Mouse (Mus musculus) erythroid progenitor cell, adult 5-6 weeks (primary cell): ENCODE data around the gene Gm3952. TPM values are rescaled to one million over a fixed set of nuclear protein-coding genes. Genes with fewer than 3 reads are reported as not detected.

Experiments
- ATAC-seq: replicated peaks from 2 replicates; pipeline ENCODE4 v1.8.0; 2016; ENCODE audit warnings: moderate number of reproducible peaks, mild to moderate bottlenecking, moderate TSS enrichment, inconsistent platforms; ENCODE audit not compliant: poor library complexity, low FRiP score, severe bottlenecking
- total RNA-seq, 2 experiments: library from RNA; stranded (forward) in 1 of 2; stranded (reverse) in 1 of 2; fragments of 150-400 nt in 1 of 2; fragments of 186-747, 209-891 nt in 1 of 2; gene quantifications; 2 replicates each; pipeline versions ENCODE4 v1.2.3 to v1.2.4; 2015 to 2017; ENCODE audit warnings: low replicate concordance in 2 of 2

Gm3952 gene
- total RNA-seq (2015; ENCODE audit: low replicate concordance) (not detected in 2 replicates), total RNA-seq (2017; ENCODE audit: low replicate concordance) (not detected in 2 replicates)

DNA sequence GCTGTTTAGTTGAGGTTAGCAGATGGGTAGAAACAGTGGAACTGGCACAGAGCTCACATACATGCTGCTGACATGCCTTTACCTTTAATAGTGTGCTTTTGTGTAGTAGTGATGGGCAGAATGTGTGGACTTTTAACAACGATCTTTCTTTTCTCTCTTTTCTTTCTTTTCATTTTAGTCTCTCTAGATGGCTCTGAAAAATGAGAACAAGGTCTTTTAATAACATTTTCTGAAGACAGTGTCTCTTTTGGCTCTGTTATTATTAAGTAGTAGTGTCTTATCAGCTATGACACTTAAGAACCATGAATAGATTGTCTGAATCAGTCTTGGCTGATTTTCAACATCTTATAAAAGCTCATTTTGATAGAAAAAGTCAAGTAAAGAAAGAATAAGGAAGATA is at the start of gene Gm3952:
TSS of gene Gm3952 (minus strand) at position 101 of the 400 bp plus-strand sequence.
- ATAC-seq: no peak

DNA sequence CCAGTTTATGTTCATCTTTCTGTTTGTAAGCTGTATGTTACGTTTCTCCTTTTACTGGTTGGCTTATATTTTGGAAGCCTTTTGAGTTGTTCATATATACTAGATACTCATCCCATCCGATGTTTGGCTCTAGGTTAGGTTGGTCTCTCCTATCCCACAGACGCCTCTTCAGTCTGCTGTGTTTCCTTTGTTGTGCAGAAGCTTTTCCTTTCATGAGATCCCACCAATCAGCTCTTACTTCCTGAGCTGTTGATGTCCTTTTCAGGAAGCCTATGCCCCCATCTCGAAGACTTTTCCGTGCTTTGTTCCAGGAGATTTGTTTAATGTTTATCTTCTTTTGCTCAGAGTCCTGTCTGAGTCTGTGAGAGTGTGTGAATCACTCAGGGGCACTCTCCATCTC is 45.3 kb upstream of the Gm3952 start:
- no peak for ATAC-seq

DNA sequence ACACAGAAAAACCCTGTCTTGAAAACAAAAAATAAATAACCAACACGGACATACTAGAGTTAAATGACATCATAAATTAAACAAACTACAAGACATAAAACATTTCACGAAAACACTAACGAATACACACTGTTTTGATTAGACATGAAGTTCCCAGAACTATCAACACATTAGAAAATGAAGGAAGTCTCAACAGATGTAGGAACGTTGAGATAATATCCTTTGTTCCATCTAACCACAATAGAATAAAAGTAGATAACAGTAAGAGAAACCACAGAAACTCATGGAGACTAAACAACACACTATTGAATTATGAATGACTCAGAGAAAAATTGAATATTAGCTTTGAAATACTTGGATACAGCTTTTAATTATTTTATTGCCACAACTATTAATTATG is 14.0 kb upstream of the Gm3952 start:
- no peak for ATAC-seq

DNA sequence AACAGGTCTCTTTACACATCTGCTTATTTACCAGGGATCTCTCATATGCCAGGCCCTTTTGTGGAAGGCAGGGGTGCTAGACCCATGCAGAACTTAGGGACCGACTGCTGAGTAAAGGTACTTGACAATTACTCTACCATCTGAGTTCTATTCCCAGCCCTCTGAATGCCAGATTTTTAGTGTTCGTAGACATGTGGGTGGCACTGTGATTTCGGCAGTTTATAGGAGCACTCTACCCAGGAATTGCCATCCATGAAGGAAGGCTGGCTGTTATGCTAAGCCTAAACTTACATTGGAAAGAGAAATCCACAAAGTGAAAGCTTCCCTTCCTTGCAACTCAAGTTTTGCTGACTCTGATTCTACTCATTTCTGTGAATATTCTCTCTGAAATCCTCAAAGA is 62.8 kb downstream of the Gm3952 start:
- no peak for ATAC-seq

DNA sequence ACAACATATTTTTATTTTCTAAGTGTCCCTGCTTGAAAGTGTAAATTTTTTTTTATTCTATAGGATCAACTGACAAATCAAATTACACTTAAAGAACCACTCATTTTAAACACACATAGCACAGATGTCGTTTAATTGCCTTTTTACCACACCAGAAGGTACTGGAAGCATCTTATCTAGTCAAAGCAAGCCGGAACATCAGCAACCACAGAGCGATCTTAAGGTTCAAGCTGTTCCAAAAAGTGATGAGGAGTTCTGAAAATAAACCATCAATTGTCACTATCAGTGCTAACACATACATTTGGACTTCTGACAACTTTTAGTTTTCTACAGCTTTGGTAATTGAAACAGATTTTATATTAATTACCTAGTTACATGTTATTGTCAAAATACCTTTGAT is 64.4 kb downstream of the Gm3952 start:
- ATAC-seq: no peak

DNA sequence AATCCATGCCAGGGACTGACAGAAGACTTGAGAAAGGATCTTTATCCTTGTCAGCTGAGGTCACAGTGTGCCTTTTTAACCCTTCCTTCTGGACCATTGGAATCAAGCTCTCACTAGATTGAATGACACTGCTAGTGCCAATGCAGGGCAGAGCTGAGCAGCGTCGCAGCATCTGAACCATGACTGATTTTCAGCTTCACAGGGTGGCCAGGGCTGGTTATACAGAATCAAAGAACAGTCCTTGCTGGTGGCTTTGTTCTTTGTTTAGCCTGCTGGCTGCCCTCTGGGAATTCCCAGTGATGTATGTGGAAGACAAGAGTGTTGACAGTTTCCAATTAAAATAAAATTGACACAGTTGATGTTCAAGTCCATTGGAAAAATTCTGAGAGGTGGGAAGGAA is 66.2 kb downstream of the Gm3952 start:
- no peak for ATAC-seq

DNA sequence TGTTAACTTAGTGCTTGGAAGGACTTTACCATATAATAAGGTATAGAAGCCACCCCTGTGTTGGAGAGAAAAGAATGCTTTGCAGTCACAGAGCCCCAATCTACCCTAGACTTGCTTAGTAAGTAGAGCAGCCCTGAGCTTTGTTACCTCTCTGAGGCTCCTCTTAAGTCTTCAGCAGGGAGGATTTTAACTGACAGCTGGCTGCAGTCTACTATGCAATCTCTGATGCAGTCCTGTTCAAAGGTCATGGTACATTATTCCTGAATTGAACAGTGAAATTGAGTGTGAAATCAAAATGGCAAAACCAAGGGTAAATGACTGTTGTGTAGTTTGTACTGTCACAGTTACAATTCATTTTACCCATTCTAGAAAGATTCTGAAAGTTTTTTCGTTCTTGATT is 71.3 kb downstream of the Gm3952 start:
- no peak for ATAC-seq

DNA sequence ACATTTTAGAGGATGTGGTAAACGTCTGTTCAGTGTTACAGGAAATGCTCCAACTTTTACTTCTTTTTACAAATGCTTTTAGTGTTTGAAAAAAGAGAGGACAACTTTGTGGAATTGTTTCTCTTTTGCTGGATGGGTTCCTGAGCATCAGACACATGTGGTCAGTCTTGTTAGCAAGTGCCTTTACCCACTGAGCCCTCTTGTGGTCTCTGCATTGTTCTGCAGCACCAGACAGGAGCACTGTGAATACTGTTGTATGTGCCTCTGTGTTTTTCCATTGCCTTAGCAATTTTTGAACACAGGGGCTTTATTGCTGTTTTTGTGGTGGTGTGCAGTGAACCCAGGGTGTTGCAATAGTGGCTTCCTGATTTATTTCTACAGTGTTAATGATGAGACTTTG is 73.7 kb downstream of the Gm3952 start:
- no peak for ATAC-seq

DNA sequence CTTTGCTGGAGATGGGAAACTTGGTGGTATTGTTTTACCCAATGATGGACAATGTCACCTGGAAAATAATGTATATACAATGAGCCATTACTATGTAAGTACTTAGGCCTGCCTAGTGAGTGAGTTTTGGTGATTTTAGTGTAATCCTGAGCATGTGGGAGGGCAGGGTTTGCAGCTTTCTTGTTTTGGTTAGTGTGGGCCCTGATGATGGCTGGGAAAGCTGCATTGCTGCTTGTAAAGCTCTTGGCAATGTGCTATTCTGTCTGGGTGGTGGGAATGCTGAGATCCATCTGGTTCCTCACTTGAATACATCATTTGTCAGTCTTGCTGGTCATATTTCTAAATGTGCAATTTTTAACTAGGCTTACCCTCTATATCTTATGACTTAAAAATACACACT is 82.3 kb downstream of the Gm3952 start:
- ATAC-seq: no peak

DNA sequence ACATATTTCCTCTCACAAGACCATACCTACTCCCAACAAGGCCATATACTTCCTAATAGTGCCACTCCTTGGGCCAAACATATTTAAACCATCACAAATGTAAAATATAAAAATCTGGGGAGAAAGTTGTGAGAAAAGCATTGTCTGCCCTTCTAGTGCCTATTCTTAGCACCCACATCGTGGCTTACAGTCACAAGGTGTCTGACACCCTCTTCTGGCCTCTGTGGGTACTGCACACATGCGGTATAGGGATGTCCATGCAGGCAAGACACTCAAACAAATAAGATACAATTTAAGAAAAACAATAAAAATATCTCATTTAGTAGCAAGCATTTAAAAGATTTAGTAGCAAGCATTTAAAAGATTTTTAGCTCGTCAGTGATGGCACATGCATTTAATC is 89.2 kb downstream of the Gm3952 start:
- peak; percentile 90 for ATAC-seq

DNA sequence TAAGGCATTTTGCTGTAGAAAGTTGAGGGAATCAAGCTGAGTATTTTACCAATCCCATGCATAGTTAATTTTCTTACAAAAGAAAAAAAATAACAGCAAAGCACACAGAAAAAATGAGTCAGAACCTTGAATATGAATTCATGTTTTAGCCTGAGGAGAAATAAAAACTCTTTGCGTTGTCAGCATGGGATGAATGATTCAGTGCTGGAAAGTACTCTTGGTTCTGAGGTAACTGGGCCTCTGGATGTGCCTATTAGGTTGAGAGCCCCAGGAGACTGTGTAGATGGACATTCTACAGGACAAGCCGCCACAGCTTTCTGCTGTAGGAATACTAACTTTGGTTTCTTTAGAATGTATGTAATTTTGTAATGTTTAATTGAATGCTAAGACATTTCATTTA is 93.7 kb downstream of the Gm3952 start:
- no peak for ATAC-seq

DNA sequence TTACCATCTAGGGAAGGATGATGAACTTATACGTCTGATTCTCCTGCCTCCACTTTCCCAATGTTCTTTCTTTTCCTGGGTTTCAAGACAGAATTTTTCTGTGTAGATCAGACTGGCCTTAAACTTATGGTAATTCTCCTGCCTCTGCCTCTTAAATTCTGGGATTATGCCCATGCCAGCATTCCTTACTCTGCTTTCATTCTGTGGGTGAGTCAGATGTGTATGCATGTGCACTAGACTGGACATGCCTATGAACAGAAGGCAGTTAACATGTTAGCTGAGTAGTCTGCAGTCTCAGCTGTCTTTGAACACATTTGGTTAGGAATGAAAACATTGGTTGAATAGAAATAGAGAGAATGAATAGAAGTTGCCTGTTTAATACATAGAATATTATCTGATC is 94.1 kb downstream of the Gm3952 start:
- ATAC-seq: no peak

DNA sequence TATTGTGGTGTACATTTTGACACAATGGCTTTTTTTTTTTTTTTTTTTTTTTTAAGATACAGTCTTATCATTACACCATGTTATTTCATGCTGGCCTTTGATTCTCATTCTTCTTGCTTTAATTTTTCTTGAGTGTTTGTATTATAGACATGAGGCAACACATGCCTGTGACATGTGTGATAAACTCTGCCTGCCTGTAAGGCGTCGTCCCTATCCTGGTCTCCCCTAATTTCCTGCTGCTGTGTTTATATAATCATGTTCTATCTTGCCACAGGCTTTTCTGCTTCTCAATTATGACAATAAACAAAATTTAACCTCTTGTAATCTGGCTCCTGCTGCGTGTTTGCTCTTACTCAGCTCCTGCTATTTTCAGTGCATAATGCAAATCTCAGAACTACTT is 100.5 kb downstream of the Gm3952 start:
- ATAC-seq: no peak

DNA sequence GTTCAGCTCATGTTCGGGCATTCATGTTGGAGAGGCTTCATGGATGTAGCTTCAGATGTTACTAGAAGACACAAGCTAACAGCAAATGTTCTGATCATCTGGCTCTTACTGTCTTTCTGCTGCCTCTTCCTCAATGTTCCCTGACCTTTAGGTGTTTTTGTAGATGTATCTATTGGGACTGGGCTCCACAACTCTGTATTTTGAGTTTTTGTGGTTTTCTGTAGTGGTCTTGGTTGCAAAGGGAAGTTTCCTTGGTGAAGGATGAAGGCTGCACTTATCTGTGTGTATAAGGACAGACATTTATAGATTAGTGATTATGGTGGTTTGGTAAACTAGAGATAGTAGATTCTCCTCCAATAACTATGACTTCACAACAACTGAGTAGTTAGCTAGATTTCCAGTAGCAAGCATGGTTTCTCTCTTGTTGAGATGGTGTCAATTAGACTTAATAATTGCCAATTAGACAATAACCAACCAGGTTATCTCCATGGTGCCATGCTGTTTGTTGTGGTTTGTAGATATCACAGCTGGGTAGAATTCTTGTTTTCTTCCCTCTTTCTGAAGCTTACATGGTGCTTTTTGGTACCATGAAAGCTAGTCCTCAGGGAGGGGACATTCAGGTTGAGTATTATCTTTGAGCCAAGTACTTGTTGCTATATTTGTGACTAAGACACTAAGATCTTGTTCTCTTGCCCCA is 101.6 kb downstream of the Gm3952 start:
- peak; percentile 37 for ATAC-seq

Other genes with a start within 250 kb of the Gm3952 start
- gene Itgb1, start 113.0 kb downstream of the Gm3952 start, total RNA-seq (2015; ENCODE audit: low replicate concordance): 81.3 and 84.0 TPM in 2 replicates
- 111 and 145 TPM in 2 replicates for gene Itgb1, start 113.0 kb downstream of the Gm3952 start, total RNA-seq (2017; ENCODE audit: low replicate concordance)